Mouse (Mus musculus) thymus, postnatal 10 days (tissue): Measurements from ENCODE around the gene Eif2b3.

Source experiments
- DNase-seq, 2 experiments: peaks; one replicate each; pipeline ENCODE4 v3.0.0; 2021; ENCODE audit warnings: low spot score in 2 of 2

Eif2b3 gene

DNA sequence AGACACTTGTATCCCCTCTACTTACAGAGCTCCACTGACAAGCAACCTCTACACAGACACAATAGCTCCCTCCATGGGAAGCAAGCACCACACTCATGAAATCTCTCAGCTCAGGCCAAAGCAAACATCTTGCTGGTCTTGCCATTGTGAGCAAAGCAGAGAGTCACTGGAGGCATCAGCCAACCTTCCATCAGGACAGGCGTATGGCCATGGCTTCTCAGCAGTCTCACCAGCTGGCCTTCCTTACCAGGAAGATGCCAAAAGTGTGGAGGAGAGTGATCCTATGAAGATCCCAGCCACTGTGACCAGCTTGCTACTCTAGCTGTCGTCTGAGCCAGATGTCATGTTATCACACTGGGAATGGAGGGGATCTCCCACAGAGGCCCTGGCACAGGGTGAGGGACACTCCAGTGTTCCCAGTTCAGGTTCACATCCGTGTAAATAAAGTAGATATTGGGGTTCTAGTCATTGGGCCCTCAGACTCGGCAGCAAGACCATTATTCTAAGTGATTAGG lies 4.2 kb upstream of the Eif2b3 start:
- no peak for DNase-seq

DNA sequence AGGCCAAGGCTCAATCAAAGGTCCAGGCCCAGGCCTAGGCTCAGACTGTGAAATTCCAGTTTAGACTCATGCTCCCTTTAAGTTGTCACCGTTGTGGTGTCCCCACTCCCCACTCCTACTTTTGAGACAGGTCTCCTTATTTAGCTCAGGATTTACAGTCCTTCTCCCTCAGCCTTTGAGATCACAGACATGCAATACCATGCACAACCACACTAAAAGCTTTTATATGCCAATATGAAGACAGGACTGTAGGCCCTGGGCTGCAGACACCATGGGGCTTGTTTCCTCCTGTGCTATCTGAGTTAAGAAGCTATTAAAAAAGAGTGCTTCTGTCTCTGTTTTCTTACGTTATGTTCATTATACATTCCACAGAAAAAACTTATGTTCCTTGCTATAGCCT lies 1.5 kb upstream of the Eif2b3 start:
- DNase-seq, result no peak

DNA sequence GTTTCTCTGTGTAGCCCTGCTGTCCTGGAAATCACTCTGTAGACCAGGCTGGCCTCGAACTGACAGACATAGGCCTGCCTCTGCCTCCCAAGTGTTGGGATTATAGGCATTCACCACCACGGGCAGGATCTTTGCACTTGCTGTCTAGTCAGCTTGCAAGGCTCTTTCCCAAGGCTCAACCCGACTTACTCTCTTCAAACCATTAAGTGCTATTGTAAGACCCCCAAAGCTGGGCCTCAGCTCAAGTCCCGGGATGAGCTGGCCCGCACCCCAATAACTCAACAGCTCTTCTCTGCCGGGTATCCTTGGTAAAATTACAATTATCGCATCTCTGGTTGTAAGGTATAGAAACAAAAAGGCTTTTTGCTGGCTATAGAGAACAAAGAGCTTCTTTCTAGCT lies 875 bp upstream of the Eif2b3 start:
- DNase-seq, result no peak

DNA sequence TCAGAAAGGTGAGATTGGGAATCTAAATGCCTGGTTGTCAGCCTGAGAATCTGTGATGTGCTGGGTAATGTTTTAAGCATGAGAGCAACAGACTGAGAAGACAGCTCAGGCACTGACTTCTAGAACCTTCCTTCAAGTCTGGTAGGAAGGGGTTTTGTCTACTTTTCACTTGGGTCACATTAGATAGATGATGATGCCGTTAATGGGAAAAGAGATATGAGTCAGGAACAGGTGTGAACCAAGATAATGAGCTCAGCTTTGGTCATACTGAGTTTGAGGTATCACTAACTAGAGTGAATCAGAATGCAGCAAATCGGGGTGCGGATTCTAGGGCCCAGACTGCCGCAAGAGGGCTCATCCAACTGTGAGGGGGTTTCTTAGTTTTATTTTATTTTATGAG lies 4.3 kb downstream of the Eif2b3 start:
- DNase-seq, result no peak

DNA sequence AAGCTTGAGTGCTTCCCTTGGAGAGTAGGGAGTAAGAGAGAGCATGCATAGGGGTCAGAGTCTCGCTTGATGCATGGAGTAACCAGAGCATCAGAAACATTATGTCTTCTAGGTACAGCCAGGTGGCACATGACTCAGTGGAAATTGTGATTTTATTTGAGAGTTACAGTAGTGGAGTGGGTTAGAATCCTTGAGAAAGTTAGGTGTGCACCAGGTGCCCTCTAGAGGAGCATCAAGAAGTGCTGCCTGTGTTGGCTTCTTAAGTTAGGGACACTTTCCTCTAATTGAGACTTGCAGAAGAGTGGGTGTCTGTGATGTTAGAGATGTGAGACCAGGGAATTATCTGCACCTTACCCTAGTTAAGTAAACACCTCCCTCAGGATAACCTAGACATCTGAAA lies 11.9 kb downstream of the Eif2b3 start:
- no peak for DNase-seq

DNA sequence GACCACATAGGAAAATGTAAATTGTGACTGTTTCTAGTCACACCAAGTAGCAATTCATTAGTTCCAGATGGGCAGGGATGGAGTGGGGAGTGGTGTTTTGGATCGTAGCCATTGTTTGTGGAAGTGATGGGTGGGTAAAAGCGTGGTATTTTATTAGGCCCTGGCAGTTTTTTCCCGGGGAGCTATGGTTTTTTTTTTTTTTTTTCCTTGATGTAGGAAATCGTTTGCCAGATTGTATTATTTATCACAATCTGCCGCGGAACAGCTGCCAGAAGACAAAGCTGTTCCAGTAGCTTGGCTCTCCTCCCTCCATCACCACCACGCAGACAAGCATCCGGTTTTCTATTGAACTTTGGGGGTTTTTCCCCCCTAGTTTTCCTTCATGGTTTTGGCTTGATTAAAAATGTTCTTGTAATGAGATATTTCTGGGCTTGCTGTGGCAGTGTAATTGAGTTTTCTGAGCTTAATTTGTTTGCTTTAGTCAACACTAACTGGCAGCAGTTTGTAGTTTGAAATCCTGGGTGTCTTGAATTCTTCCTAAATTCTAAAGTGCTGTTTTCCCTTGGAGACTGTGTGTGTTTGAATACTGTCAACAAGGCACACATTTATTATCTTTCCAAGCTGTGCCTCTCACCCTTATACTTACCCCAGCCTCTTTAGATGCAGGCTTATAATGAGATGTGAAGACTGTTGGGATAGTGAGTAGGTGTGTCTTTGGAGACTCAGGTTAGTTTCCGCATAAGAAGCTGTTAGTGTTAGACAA lies 20.9 kb downstream of the Eif2b3 start:
- no peak for DNase-seq

DNA sequence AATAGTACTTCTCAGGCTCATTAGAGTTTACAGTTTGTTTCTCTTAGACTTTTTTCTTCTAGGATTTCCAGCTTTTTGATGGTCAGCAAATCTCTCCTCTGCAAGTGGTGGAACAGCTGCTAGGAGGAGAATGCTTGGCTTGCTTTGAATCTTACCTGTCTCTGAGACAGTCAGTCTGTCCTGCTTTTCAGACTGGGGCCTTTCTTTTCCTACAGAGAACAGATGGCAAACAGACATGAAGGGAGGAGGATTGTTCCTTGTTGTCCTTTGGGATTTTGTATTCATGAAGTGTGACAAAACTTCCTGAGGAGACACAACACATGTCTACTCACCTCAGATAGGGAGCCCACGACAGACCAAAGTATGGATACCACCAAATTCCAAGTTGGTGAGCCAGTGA lies 21.6 kb downstream of the Eif2b3 start:
- no peak for DNase-seq

DNA sequence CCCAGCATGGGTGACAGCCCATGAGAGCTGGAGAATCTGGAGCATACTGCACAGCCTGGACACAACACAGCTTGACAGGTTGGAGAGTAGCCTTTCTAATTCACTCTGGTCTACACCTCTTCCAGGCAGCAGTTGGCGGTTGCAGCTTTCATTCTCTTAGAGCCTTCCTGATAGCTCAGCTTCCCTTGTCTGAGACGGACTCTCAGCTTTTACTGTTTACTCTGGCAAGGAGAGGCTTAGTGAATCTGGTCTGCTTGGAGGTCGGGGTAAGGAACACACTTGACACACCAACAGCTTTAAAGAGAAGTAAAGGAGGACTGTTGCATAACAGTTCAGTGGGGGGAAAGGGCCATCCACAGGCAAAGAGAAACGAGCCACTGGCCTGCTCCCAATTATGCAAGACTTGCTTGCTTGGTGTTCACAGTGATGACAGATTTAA lies 22.1 kb downstream of the Eif2b3 start:
- no peak for DNase-seq

DNA sequence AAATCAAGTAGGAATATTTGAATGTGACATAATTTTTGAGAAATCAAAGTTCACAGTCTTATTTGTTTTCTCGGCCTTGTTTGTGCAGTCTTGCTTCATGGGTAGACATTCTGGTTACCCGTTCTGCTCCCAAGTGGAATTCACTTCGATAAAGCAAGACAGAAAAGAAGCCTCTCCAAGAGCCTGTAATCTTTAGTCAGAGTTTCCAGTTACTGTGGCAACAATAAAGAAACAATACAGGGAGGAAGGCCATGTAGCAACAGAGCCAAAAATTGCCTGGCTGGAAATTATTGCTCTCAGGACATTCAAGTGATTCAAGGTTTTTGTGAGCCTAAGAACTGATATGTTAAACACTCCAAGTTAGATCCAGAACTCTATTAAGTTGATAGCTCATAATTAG lies 29.6 kb downstream of the Eif2b3 start:
- DNase-seq, result no peak

DNA sequence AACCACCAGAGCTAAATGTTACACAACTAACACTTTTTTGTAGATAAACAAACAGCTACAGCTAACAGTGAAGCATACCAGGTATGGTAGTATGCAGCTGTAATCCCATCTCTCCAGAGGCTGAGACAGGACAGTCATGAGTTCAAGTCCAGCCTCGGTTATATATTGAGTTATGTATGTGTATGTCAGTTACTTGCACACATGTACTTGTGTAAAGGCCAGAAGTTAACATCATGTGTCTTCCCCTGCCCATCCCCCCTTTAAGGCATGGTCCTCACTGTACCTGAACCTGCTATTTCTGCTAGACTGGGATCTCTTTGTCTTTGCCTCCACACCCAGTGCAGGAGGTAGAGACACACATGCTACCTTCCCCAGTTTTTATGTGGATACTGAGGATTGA lies 30.3 kb downstream of the Eif2b3 start:
- DNase-seq, result no peak

DNA sequence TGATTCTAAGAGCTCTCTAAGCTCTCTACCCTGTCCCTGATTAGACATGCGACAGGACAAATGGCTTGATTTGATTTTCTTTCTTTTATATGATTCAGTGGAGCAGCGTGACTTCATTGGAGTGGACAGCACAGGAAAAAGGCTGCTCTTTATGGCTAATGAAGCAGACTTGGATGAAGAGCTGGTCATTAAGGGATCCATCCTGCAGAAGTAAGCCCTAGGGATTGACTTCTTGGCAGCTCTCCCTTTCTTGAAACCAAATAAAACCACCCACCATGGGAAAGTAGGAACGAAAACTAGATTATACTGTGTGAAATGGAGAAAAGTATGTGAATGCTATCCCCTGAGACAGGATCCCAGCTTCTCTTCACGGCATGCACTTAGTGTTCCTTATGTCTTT lies 33.4 kb downstream of the Eif2b3 start:
- no peak for DNase-seq

DNA sequence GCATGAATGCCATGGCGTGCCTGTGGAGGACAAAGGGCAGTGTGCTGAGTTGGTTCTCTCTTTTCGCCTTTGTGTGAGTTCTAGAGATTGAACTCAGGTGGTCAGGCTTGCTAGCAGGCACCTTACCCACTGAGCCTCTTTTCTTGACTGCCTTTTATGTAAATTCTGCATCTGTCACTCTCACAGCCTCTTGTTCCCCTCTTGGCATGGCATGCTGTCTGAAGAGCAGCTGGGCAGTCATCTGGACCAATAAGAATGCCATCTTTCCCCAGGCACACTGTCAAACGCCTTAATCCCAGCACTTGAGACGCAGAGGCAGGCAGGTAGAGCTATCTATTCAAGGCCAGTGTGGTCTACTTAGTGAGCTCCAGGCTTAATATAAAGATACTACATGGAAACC lies 34.8 kb downstream of the Eif2b3 start:
- no peak for DNase-seq

DNA sequence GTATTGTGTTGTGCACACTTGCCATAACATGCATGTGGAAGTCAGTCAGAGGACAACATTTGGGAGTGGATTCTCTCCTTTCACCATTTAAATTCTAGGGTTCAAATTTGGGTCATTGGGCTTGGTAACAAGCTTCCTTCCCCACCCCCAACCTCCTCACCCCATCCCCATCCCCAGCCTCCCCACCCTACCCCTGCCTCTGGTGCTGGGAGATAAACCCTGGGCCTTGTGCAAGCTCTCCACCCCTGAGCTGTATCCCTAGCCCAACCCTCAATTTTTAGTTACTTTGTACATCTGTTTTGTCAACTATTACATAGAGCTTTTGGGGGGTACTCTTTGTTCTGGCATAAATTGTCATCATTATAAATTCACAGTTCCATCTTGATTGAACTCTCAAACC lies 36.9 kb downstream of the Eif2b3 start:
- no peak for DNase-seq

DNA sequence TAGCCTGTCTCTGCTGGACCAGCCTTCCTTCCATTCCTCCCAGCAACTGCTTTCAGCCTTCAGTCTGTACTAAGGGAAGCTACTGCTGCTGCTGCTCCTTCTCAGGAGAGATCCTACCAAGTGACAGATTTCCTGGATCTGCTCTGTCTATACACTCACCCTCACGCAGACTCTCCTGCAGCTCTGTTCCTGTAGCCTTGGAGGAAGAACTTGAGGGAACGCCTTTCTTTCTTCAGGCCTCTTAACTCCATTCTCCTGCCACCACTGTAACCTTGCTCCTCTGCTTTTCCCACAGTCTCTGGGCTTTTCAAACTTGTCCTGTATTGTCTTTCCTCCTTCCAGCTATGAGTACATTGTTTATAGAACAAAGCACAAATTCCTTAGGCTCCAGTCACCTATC lies 37.3 kb downstream of the Eif2b3 start:
- no peak for DNase-seq

DNA sequence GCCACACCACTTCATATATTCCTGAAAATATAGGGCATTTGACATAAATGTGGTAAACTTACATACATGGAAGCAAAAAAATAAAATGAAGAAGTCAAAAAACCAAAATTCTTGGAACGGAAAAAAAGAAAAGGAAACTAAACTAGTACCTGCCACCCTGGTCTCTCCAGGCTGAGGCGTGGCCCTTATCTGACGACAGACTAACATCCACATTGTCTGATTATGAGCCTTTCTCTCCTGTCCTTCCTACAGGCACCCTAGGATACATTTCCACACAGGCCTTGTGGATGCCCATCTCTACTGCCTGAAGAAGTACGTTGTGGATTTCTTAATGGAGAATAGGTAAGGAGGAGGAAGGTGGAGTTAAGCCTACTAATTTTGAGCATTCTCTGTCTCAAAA lies 39.3 kb downstream of the Eif2b3 start:
- no peak for DNase-seq

DNA sequence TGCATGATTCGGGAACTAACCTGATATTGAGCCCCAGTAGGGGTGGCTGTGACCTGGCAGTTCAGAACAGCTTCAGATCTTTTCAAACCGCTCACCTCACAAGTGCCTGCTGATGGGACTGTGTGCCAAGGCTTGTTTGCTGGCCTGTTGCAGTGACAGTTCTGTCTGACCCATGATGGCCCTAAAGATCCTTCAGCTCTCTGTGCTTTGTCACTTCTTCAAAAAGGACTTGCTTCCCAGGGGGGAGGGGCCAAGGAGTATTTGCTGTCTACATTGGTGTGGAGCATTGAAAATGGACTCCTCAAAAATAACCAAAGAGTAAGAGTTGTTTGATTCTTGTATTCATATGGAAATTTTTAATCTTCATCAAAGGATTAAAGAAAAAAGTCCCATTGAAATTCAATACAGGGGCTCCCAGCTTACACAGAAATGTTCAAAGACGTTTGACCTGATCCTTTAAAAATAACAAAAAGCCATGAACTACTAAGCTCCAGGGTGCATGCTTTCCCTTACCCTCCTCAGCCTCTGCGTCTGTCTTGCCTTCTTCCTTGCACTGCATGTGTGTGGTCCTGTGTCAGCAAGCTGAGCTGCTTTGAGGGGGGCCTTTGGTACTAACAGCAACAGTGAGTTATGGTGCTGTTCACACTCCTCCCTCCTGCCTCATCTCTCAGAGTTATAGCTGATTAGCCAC lies 43.6 kb downstream of the Eif2b3 start:
- DNase-seq, result no peak

DNA sequence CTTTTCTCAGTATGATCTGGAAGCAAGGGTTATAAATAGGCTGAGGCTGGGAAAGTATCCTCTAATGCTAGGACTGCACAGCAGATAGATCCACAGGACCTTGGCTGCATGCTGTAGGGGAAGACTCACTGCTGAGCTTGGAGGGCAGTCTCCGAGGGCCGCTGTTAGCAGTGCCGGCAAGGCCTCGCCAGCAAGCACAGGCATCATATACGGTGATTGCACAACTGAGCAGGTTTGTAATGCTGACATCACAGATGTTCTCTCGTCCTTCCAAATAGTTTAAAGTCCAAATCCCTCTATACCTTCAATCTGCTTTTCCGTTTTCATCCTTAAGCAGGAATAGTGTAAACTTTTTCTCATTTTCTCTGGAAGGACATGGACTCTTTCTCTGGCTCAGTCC lies 48.8 kb downstream of the Eif2b3 start:
- DNase-seq, result no peak

DNA sequence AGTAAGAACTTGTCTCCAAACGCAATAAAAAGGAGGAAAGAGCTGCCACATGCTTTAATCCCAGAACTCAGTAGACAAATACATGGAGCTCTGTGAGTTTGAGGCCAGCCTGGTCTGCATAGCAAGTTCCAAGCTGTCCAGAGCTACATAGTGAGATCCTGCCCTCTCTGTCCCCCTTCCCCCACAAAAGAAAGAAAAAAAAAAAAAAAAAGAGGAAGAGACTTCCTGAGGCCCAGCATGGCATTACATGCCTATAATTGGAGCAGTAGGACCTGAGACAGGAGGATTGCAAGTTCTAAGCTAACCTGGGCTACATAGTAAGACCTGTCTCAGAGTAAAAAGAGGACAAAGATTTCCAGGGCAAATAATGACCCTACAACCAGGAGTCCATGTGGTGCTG lies 50.4 kb downstream of the Eif2b3 start:
- DNase-seq, result no peak

DNA sequence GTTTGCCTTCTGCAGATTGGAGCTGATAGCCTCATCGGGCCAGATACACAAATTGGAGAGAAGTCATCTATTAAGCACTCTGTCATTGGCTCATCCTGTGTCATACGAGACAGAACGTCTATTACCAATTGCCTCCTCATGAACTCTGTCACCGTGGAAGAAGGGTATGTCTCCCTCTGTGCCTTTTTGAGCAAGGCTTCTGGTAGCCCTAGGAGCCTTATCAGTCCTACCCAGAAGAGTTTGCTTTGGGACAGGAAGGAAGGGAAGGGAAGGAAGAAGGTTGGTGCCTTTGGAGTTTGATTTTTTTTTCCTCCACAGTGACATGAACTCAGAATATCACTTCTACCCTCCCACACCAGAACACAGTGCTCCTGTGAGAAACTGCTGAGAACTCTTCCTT lies 51.4 kb downstream of the Eif2b3 start:
- no peak for DNase-seq

DNA sequence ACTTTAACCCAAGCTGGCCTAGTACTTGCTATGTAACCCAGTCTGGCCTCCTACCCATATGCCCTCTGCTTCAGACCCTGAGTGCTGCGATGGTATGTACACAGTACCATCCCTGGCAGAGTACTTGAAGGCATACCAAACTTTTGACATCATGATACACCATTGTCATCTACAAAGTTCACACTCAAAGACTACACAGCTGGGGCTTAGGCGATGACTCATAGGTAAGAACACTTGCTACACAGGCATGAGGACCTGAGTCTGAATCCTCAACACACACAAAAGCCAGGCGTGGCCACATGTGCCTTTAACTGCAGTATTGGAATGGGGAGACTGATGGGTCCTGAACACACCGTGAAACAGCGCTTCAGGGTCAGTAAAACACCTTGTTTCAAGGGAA lies 52.0 kb downstream of the Eif2b3 start:
- DNase-seq, result no peak

DNA sequence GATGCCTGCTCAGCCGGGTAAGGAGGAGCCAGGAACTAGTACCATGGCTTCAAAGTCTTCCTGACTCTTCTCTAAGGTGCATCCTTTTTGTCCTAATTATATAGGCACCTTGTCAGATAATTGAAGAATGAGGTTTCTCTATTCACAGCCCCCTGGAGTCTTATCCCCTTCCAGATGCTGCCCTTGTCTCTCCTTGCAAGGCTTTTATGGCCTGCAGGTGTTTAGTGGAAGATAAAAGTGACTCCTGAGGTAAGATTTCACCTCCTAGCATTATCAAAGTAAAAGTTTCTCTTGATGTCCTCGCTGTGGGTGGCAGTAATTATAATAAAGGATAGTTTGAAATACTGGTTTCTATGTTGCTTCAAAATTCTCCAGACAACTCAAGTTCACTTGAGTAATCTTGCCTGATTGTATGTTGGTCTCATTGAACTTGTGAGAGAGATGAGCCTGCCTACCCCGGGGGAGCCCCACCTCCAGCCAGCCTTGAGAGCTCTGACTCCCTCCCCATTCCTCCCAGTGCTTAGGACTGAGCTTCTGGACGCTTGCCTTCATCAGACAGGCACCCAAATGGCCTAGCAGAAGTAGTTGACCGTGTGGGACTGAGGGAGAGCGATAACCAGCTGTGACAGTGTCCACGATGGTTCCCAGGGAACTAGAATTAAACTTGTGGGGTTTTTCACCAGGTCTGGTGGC lies 68.9 kb downstream of the Eif2b3 start:
- DNase-seq, result no peak

DNA sequence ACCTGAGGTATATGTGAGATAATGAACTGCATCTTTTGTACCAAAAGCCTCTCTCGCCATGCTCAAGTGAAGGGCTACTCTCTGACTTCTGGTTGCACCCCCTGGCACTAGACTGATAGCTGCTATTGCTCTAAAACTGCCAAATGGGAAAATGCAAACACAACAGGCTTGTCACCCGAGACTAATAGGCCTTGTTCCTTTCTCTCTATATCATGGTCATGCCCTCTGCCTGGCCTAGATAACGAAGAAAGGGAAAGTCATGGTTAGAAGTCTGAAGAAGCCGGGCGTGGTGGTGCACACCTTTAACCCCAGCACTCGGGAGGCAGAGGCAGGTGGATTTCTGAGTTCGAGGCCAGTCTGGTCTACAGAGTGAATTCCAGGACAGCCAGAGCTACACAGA lies 71.4 kb downstream of the Eif2b3 start:
- DNase-seq, result no peak
